Mouse (Mus musculus) lung, postnatal 0 days (tissue): ENCODE measurements at regions not wholly inside any gene's neighbourhood (a gene's known extent, or its start where the extent isn't known, plus 50 kb on each side); places are given as distances from the start of the nearest gene placed in this dataset.

Experiments
- CTCF ChIP-seq: IDR thresholded peaks from 2 replicates; pipeline ENCODE4 v1.5.1; 2016; ENCODE audit warnings: antibody characterized with exemption, mild to moderate bottlenecking
- EP300 ChIP-seq: IDR thresholded peaks from 2 replicates; pipeline ENCODE4 v1.6.1; 2016; ENCODE audit warnings: antibody characterized with exemption, mild to moderate bottlenecking, control low read depth

- TF ChIP-seq CTCF = no peak
- TF ChIP-seq EP300 = no peak
These were observed 95.5 kb upstream of the Tex13c2 start for GRCm38 (mm10) chrX:42393836-42394556.
